Mouse (Mus musculus) myocyte (in vitro differentiated cells): ENCODE measurements at regions not wholly inside any gene's neighbourhood (a gene's known extent, or its start where the extent isn't known, plus 50 kb on each side); places are given as distances from the start of the nearest gene placed in this dataset.

Experiments
- H3K27me3 ChIP-seq: one replicate; pipeline ENCODE4 v1.6.1; 2011; ENCODE audit not compliant: control insufficient read depth, insufficient read depth, insufficient read length
- H3K36me3 ChIP-seq: one replicate; pipeline ENCODE4 v1.6.1; 2011; ENCODE audit not compliant: control insufficient read depth, insufficient read depth
- H3K4me2 ChIP-seq: one replicate; pipeline ENCODE4 v1.6.1; 2011; ENCODE audit warnings: low read depth, control low read depth
- H3K4me3 ChIP-seq: one replicate; pipeline ENCODE4 v1.5.1; 2011; ENCODE audit warnings: mild to moderate bottlenecking, control low read depth, moderate library complexity
- H3K79me2 ChIP-seq: one replicate; pipeline ENCODE4 v1.6.1; 2011; ENCODE audit not compliant: control insufficient read depth, insufficient read depth
- H3ac ChIP-seq: one replicate; pipeline ENCODE4 v1.6.1; 2011; ENCODE audit not compliant: control insufficient read depth, insufficient read length
- CEBPB ChIP-seq: IDR thresholded peaks from 2 replicates; pipeline ENCODE4 v1.6.1; 2011; ENCODE audit warnings: mild to moderate bottlenecking, moderate library complexity; ENCODE audit not compliant: poor library complexity, insufficient read depth, severe bottlenecking
- E2F4 ChIP-seq: IDR thresholded peaks from one replicate; pipeline ENCODE4 v1.6.1; 2011; ENCODE audit warnings: mild to moderate bottlenecking, control low read depth, moderate library complexity; ENCODE audit not compliant: insufficient read depth
- MAX ChIP-seq: IDR thresholded peaks from one replicate; pipeline ENCODE4 v1.6.1; 2011; ENCODE audit warnings: low read depth, mild to moderate bottlenecking, control low read depth
- MYOD1 ChIP-seq, 3 experiments: IDR thresholded peaks; one replicate each; pipeline ENCODE4 v1.6.1; 2011; ENCODE audit warnings: control low read depth in 2 of 3, low read depth in 2 of 3, mild to moderate bottlenecking in 2 of 3, moderate library complexity in 1 of 3; ENCODE audit not compliant: insufficient read length in 2 of 3, control insufficient read depth in 1 of 3
- MYOG ChIP-seq, 3 experiments: IDR thresholded peaks; one replicate each; pipeline ENCODE4 v1.6.1; 2011; ENCODE audit warnings: control low read depth in 2 of 3, low read depth in 2 of 3, mild to moderate bottlenecking in 2 of 3; ENCODE audit not compliant: insufficient read length in 2 of 3, control insufficient read depth in 1 of 3, insufficient read depth in 1 of 3
- POLR2A ChIP-seq: IDR thresholded peaks from one replicate; pipeline ENCODE4 v1.6.1; 2011; ENCODE audit warnings: low read depth, mild to moderate bottlenecking, control low read depth, moderate library complexity; ENCODE audit not compliant: insufficient read length
- POLR2AphosphoS2 ChIP-seq: IDR thresholded peaks from one replicate; pipeline ENCODE4 v1.6.1; 2011; ENCODE audit warnings: low read depth, control low read depth; ENCODE audit not compliant: insufficient read length
- REST ChIP-seq: IDR thresholded peaks from one replicate; pipeline ENCODE4 v1.6.1; 2011; ENCODE audit warnings: mild to moderate bottlenecking, control low read depth, moderate library complexity; ENCODE audit not compliant: insufficient read depth, insufficient read length
- SRF ChIP-seq: IDR thresholded peaks from one replicate; pipeline ENCODE4 v1.6.1; 2011; ENCODE audit warnings: low read depth; ENCODE audit not compliant: control insufficient read depth, insufficient read length
- TCF12 ChIP-seq: IDR thresholded peaks from one replicate; pipeline ENCODE4 v1.6.1; 2011; ENCODE audit warnings: mild to moderate bottlenecking, control low read depth; ENCODE audit not compliant: poor library complexity, insufficient read depth, severe bottlenecking
- TCF3 ChIP-seq: IDR thresholded peaks from one replicate; pipeline ENCODE4 v1.6.1; 2011; ENCODE audit warnings: low read depth, control low read depth; ENCODE audit not compliant: insufficient read length
- USF1 ChIP-seq: IDR thresholded peaks from one replicate; pipeline ENCODE4 v1.6.1; 2011; ENCODE audit warnings: low read depth, mild to moderate bottlenecking, control low read depth, moderate library complexity

- no peak overlapping the region for H3K4me3 ChIP-seq
- H3ac ChIP-seq, result no peak overlapping the region
- peaks cover 40% of the 10 kb centered on the region for H3K27me3 ChIP-seq
- TF ChIP-seq MYOG (IDR thresholded peaks at IDR 0.05; ENCODE audit: control insufficient read depth in 1 of 3, insufficient read depth in 1 of 3, insufficient read length in 2 of 3, low read depth in 2 of 3), result no peak
- no peak for TF ChIP-seq TCF3
- TF ChIP-seq CEBPB, result no peak
- no peak for TF ChIP-seq USF1
- no peak for TF ChIP-seq POLR2A
- TF ChIP-seq MAX, result no peak
- no peak for TF ChIP-seq POLR2AphosphoS2
- no peak for TF ChIP-seq SRF
- TF ChIP-seq MYOD1 (IDR thresholded peaks at IDR 0.05; ENCODE audit: control insufficient read depth in 1 of 3, insufficient read length in 2 of 3, low read depth in 2 of 3), result no peak
- no peak for TF ChIP-seq E2F4
- TF ChIP-seq REST, result no peak
- TF ChIP-seq TCF12, result no peak
- no peaks in the 10 kb centered on the region for H3K36me3 ChIP-seq
- H3K4me2 ChIP-seq, result no peak overlapping the region
- no peaks in the 10 kb centered on the region for H3K79me2 ChIP-seq
Measured at GRCm38 (mm10) chr11:117427808-117428510, 56.2 kb upstream of the Gm11733 start.

- Histone ChIP-seq H3K4me2 (no peak overlapping the region), H3K4me3 (no peak overlapping the region), H3K79me2 (no peaks in the 10 kb centered on the region), H3K36me3 (no peaks in the 10 kb centered on the region), H3ac (no peak overlapping the region), H3K27me3 (peaks cover 39% of the 10 kb centered on the region)
- TF ChIP-seq MYOD1 (IDR thresholded peaks at IDR 0.05; ENCODE audit: control insufficient read depth in 1 of 3, insufficient read length in 2 of 3, low read depth in 2 of 3) (no peak), CEBPB (no peak), E2F4 (no peak), TCF12 (no peak), POLR2A (no peak), USF1 (no peak), MAX (no peak), REST (no peak), TCF3 (no peak)
Measured at GRCm38 (mm10) chr11:117429326-117429752, 54.8 kb upstream of the Gm11733 start.

GRCm38 (mm10) chr11:117429894-117430293 lies 54.3 kb upstream of the Gm11733 start:
- H3K27me3 ChIP-seq, result peaks cover 34% of the 10 kb centered on the region

GRCm38 (mm10) chr11:117434056-117434455 lies 50.1 kb upstream of the Gm11733 start:
- Histone ChIP-seq H3K79me2 (no peaks in the 10 kb centered on the region), H3K36me3 (no peaks in the 10 kb centered on the region), H3K4me2 (no peak overlapping the region), H3ac (no peak overlapping the region), H3K27me3 (peaks cover 49% of the 10 kb centered on the region), H3K4me3 (no peak overlapping the region)
- no peak for TF ChIP-seq MAX
- TF ChIP-seq E2F4, result no peak
- TF ChIP-seq REST, result no peak
- no peak for TF ChIP-seq POLR2A
- no peak for TF ChIP-seq TCF12
- TF ChIP-seq USF1, result no peak
- no peak for TF ChIP-seq MYOD1 (IDR thresholded peaks at IDR 0.05; ENCODE audit: control insufficient read depth in 1 of 3, insufficient read length in 2 of 3, low read depth in 2 of 3)
- no peak for TF ChIP-seq TCF3
- TF ChIP-seq SRF, result no peak
- no peak for TF ChIP-seq POLR2AphosphoS2

More at GRCm38 (mm10) chr11:117429894-117430293, 54.3 kb upstream of the Gm11733 start:
- no peak overlapping the region for H3K4me2 ChIP-seq
- H3K79me2 ChIP-seq, result no peaks in the 10 kb centered on the region
- no peaks in the 10 kb centered on the region for H3K36me3 ChIP-seq
- H3K4me3 ChIP-seq, result no peak overlapping the region
- TF ChIP-seq E2F4 (no peak), SRF (no peak), MYOD1 (IDR thresholded peaks at IDR 0.05; ENCODE audit: control insufficient read depth in 1 of 3, insufficient read length in 2 of 3, low read depth in 2 of 3) (no peak), TCF12 (no peak), TCF3 (no peak), POLR2A (no peak), MAX (no peak), USF1 (no peak), POLR2AphosphoS2 (no peak), REST (no peak), CEBPB (no peak), MYOG (IDR thresholded peaks at IDR 0.05; ENCODE audit: control insufficient read depth in 1 of 3, insufficient read depth in 1 of 3, insufficient read length in 2 of 3, low read depth in 2 of 3) (no peak)
- H3ac ChIP-seq, result no peak overlapping the region
